Mouse (Mus musculus): ENCODE results near the gene Tagln.

DNA sequence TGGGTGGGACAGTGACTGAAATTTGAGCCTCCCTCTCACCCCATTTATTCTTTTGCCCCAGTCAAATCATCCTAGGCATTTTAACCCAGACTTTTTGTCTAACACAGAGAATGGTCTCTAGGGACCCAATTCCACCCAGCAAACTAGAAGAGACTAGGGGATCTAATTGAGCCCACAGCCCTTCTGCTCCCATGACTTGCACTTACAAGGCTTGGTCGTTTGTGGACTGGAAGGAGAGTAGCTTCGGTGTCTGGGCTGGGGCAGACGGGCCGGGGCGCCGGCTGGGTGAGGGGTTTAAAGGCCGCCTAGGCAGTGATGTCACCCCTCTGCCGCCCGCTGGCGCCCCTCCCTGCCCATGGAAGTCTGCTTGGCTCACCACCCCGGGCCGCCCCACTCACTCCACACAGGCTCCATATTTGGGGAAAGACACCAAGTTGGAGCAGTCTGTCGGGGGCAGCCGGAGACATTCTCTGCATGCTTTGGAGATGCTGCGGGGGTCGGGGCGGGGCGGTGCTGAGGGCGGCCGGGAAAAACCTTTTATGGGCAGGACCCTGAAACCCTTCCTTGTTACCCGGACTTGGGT lies at the start of gene Tagln:
- TF ChIP-seq POLR2A (IDR thresholded peaks at IDR 0.05; ENCODE audit: low read depth, low read length): no peak
- TF ChIP-seq CTCF (IDR thresholded peaks at IDR 0.05; ENCODE audit: extremely low read depth, insufficient read depth, insufficient read length, insufficient replicate concordance): no peak

Measured in spleen, adult 2 months (tissue).